Mouse (Mus musculus) gastrocnemius, adult 18-20 months (tissue): ENCODE measurements around the gene Fxr2. TPM values are rescaled to one million over a fixed set of nuclear protein-coding genes. Genes with fewer than 3 reads are reported as not detected.
A peak's percentile ranks its signal among the peaks of the same experiment; 100 is the strongest.
"Not testable (repeated sequence)": the region's sequence is repeated elsewhere in the genome, so short reads cannot be mapped to it uniquely, and the experiment has no call there.

Experiments
- DNase-seq: peaks from one replicate; pipeline ENCODE4 v3.0.0; 2021; ENCODE audit warnings: low spot score
- total RNA-seq, 2 experiments: library from RNA; stranded (reverse); gene quantifications; 2 replicates each; pipeline ENCODE4 v1.2.3; 2021

The Fxr2 gene
- total RNA-seq, 2 experiments from 2014 or later, result 101 to 106 TPM

DNA sequence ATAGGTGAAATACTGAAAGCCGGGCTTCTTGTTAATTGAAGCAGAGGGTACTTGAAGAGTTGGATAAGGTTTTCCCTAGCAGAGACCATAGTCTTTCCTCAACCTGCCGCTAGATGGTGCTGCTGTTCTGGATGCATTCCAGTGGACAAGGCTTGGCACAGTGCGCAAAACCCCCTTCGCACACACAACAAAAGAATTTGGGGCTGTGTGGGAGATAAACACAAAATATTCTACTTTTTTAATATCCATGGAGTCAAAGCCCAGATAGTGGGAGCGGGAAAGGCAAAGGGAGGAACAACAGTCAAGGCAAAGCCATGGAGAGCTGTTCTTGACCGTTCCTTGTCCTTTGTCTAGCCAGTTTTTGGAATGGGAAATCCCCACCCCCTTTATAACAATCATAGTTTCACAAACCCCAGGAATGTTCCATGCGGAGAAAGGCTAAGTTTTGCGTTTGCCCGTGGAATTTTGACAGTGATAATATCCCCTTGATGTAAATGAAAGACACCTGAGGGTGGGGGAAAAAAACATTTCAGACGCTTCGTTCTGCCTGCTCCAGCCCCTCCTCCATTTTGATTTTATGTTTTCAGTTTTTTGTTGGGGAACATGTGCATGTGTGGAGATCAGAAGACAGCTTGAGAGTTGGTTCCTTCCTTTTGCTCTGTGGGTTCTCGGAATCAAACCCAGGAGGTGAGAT lies 50.2 kb downstream of the Fxr2 start:
- DNase-seq, result peak; percentile 92

DNA sequence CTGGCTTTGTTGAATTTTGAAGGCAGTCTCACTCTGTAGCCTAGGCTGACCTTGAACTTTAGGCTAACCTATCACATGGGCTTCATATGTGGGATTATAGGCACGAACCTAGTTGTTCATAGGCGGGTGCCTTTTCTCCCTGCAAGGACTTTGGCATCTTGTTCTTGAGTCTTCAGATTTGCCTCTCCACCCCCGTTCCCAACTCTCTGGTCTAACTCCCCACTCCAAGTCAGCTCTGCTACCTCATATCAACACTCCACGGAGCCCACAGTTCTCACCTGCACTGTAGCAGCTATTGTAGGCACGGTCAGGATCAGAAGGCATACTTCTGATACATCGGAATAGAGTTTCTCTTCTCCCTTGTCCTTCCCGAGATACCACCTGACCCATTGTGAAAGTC lies 50.8 kb downstream of the Fxr2 start:
- DNase-seq, result no peak

DNA sequence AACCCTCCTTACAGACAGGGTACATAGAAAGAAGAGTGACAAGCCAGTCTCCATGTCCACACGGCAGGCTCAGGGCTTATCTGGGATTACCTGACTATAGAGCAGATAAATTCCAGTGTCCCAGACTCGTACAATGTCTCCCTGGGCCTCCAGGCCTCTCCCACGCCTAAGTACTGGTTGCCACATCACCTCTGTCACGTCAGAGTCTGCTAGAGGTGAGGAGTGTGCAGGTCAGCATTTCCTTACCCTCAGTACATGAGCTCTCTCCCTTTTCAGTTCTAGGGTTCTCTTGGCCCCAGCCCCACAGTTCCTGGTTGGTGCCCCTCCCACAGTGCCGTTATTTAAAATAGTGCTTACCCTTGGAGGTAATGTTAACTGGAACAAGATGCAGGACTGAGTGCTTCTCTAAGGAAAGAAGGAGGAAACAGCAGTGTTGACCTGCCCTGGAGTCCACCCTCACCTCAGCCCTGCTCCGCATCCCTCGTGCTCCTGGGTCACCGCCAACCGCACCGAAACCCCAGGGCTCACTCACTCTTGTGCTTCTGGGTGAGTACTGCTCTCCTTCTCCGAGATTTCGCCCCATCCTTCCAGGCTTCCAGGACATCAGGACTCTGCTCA lies 51.4 kb downstream of the Fxr2 start:
- DNase-seq, result no peak

DNA sequence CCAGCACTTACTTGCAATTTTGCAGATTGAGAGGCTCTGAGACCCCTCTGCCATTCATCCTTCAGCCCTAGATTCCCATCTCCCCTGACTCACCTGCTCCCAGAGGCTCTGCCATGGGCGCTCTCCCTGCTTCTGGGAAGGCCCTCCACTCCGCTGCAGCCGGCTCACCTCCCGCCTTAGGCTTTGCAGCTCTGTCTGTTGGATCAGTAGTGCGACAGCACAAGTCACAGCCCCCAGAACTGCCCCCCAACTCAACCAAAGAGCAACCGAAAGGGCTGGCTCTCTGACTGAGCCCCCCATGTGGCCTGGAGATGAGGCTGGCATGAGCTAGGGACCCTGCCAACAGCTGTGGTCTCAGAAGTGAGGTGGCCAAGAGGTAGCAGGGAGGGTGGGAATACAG lies 52.1 kb downstream of the Fxr2 start:
- no peak for DNase-seq

DNA sequence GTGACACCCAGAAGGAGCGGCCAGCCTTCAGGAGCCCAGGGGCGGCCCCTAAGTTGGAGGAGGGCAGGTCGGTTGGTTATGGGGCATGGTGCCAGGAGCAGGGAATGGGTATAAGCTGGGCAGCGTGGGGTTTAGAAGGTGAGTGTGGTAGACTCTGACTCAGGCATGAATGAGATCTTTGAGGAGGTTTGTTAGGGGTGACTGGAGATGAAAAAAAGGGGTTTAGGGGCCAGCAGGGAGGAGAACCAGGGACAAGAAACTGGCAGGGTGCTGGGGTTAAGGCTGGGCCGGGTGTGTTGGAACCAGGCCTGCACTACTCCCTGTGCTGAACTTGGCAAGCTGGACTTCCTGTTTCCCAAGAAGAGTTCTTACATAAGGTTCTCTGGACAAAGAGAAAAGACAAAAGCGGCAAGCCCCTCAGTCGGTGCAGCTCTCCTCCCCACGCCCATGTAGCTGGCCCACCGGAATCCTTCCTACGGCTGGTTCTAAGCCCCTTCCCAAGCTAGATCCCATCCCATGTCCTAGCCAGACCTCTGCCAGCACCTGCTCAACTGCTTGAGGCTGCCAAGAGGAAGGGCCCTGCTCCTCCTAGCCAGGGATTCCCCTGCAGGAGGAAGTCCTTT lies 52.8 kb downstream of the Fxr2 start, which contains the start of gene Tnfsf13:
Gene Tnfsf13 (minus strand): TSS at position 259 of the 623 bp plus-strand sequence.
- DNase-seq, result peak; percentile 86

DNA sequence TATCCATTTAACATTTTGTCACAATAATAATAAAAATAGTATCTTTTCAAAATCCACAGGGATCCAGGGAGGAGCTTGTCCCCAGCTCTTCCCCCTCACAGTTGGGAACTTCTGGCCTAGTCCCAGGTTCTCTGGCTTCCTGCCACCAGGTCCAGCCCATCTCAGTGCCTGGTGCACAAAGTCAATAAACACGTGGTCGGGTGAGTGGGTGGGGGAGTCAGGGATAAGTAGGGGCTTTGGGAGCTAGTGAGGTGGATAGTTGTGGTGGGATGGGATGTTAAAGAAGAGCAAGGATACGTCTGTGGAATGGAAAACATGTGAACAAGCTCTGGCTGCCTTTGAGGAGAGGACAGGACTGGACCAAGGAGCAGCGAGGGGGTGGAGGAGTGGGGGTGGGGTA lies 53.6 kb downstream of the Fxr2 start:
- peak; percentile 83 for DNase-seq

DNA sequence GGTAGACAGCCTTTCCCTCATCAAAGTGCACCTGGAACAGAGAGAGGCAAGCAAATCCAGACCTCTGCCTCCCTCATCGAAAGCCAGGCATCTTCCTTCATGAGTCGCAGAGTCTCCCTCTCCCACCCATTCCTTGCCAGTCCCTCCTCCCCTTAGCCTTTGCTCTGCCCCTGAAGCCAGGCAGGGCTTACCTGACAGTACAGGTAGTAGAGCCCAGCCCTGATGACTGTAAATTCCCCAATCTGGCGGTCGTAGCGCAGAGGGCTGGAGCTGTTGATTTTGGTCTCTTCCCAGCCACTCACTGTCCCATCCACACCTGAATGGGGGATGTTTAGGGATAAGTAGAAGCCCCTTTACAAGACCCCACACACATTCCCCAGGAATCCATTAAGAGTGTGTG lies 54.3 kb downstream of the Fxr2 start:
- no peak for DNase-seq

DNA sequence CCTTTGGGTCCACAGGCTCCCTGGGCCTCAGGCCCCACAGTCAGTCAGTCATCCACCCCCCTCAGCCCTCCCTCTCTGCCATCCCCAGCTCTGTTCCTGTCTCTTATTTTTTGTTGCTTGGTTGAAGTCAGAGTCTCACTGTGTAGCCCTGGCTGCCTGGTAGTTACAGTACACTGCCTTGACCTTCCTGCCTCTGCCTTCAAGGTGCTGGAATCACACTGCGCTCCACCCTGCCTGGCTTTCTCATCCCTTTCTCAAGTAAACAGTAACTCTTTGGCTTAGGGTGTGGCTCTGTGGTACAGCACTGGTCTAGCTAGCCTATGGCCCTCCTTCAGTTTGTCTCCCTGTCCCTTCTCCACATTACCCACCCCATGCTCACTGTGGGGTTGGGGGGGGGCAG lies 57.1 kb downstream of the Fxr2 start:
- DNase-seq, result no peak

DNA sequence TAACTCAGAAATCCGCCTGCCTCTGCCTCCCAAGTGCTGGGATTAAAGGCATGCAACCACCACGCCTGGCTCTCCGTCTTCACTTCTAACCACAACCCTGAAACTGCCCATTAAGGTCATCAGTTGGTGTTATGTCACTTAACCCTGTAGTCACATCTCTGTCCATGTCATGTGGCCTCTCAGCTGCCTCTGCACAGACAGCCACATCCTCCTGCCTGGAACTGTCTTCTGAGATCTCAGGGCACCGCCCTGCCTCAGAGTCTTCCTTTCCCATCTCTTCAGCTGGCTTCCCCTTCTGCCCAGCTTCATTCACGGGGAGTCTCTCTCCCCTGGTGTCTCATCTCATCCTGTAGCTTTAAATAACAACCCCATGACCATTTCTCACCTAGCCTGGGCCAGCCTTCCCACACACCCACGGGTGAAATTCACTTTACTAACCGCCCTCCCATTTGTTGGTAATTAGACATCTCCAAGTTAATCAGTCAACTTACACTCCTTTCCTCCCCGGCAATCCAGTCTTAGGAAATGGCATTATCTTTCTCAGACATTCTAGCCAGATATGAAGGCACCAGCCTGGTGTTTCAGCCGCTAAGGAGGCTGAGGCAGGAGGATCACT lies 59.5 kb downstream of the Fxr2 start:
- DNase-seq, result no peak

DNA sequence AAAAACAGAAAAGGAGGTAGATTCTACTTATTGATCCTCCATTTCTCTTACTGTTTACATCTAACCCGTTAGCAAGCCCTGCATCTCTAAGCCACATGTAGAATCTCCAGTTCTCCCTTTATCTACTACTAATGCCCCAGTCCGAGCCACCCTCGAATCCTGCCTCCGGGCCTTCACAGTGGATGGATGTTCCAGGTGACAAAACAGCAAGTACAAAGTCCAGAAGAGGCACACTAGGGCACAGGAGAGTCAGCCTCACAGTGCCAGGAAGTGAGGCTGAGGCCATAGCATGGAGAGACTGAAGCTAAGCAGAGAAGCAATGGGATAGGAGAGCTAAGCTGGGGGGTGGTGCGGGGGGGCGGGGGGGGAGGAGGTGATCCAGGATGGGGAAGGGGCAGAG lies 60.1 kb downstream of the Fxr2 start:
- DNase-seq, result no peak

DNA sequence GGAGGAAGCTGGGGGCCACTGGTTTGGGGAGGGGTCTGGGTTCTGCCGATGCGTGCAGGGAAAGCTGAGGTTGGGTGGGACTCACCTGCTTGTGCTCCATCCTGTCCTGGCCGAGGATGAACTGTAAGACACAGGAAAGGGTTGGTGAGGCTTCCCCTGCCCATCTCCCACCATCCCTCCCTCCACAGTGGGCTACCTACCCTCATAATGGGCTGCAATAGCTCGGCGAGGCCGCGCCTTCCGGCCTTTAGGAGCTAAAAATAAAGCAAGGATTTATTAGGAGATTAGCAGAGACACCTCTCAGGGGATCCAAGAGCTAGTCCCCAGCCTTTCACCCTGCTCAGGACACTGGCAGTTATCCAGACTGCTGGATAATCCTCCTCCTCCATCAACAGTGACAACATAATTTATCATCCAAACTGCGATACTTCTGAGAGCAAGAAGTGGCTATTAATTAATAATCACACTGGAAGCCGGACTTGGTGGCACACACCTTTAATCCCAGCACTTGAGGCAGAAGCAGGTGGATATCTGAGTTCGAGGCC lies 60.7 kb downstream of the Fxr2 start:
- DNase-seq, result no peak

DNA sequence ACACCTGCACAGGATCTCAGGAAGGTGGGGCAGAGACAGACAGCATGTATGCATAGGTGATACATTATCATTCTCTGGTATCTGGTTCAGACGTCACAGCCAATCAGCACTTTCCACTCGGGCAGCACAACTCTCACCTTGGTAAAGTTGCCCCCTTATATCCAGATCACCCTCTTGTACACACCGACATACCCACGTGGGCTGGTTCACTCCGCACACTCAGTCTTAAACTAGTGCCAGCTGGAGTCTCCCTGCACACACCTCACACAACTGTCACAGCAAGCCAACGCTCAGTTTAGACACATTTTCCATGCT lies 62.2 kb downstream of the Fxr2 start:
- DNase-seq, result no peak

DNA sequence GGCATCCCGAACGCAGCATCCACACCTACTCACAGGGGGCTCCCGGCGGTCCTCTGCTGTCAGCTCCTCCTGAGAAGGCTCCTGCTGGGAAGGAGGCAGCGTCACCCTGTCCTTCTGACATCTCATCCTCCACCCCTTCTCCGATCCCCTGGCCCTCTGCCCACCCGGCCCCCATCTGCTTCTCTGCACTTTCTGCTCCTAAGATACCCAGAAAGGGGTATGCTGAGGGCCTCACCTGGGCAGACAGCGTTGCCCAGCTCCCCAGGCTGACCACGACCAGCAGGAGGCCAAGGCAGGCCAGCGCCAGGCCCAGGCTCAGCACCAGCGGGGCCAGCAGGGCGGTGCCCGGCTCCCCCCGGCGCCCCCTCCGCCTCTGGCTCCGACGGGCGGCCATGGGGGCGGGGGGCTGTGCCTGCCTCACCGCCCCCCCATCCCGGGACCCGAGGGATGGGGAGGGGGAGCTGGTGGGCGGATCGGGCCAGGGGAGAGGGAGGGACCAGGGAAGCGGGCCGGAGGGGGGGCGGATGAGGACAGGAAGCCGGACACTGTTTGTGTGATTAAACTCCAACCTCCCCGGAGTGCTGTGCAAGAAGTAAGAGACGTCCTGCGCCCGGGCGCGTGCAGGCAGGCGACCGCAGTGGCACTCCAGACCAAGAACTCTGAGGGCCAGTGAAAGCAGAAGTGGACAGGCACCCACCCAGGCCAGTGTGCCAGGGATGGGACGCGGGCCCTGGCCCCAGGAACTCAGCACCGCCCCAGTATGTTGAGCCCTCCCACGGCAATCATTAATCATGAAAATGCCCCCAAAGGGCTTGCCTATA lies 62.8 kb downstream of the Fxr2 start, which contains the start of the genes Tnfsf12 and Tnfsfm13:
Gene Tnfsf12 (minus strand): TSS at position 489 of the 821 bp plus-strand sequence.
Gene Tnfsfm13 (minus strand): TSS at position 738 of the 821 bp plus-strand sequence.
- DNase-seq, result peak; percentile 74

DNA sequence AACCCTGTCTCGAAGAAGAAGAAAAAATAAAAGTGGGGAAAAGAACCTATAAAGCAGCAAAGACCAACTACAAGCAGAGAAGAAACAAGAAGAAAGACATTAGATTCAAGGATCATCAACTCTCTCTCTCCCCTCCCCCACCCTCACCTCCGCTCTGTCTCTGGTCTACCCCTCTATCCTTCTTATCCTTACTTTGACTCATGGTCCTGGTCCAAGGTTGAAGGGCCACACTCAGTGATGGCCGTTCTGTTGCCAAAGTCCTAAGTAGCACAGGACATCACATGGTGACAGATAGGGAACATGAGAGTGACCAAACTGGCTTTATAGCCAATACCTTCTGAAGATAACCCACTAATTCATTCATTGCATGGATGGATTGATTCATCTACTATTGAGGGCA lies 64.6 kb downstream of the Fxr2 start:
- DNase-seq, result no peak

DNA sequence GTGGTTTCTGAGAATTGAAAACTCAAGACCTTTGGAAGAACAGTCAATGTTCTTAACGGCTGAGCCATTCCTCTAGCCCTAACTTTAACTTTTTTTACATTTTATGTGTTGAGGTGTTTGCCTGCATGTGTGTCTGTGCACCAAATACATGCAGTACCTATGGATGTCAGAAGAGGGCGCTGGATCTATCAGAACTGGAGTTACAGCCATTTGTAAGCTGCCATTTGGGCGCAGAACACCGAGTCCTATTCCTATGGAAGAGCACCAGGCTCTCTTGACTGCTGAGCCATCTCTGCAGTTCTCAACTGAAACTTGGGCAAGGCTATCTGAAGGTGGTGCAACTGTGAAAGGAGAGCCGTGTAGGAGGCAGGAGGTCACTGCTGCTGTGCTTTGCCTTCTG lies 65.8 kb downstream of the Fxr2 start:
- DNase-seq, result no peak

DNA sequence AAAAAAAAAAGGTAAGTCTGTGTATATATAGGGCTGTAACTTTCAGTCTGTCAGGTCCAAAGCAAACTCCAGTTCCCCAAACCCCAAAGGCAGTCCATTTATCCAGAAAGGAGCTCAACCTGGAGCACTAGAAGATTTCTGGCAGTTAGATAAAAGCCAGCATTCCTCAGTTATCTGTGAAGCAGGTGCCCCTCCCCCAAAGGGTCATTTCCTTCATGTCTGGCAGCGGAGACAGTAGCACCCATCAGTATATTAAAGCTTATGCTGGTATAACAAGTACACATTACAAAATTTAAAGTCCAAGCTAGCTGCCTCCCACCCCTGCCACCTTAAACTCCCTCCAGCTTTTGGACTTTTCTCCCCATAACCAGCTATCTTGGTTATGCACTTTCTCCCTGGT lies 66.8 kb downstream of the Fxr2 start:
- DNase-seq, result no peak

DNA sequence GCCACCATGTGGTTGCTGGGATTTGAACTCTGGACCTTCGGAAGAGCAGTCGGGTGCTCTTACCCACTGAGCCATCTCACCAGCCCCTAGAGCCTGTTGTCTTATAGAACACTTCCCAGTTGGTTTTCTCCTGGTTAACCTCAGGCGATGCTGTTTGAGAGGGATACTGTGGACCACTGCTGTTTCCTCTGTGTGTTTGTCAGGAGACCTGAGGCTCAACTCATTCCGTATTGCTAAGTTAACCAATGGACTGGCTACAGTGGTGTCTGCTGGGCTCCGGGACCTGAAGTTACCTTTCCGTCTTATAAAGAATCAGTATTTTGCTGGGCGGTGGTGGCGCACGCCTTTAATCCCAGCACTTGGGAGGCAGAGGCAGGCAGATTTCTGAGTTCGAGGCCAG lies 70.1 kb downstream of the Fxr2 start:
- not testable (repeated sequence) for DNase-seq
